Mouse (Mus musculus): ENCODE results near the gene Ccser1. TPM values are rescaled to one million over a fixed set of nuclear protein-coding genes. Genes with fewer than 3 reads are reported as not detected.

The Ccser1 gene
- polyA plus RNA-seq, 1 experiment from 2014 or later, result 6.9 TPM

GRCm38 (mm10) chr6:62162596-62162995, 982.5 kb downstream of the Ccser1 start:
- Histone ChIP-seq H3K9ac (ENCODE audit: low read length) (no peak overlapping the region), H3K36me3 (ENCODE audit: control insufficient read depth, insufficient read depth, low read length) (no peaks in the 10 kb centered on the region), H3K4me1 (replicated peaks; ENCODE audit: control insufficient read depth, insufficient read depth) (no peaks in the 10 kb centered on the region), H3K4me2 (replicated peaks; ENCODE audit: low read depth) (no peak overlapping the region), H3K27ac (replicated peaks) (no peak overlapping the region), H3K4me3 (ENCODE audit: low read depth, low read length) (no peak overlapping the region), H3K9me3 (ENCODE audit: control insufficient read depth, low read length) (no peaks in the 10 kb centered on the region), H3K27me3 (ENCODE audit: control insufficient read depth, insufficient read depth, low read length) (no peaks in the 10 kb centered on the region)
- TF ChIP-seq CTCF (IDR thresholded peaks at IDR 0.05; ENCODE audit: low read depth), result no peak
- no peak for TF ChIP-seq EP300 (optimal IDR thresholded peaks at IDR 0.05)
- DNase-seq (ENCODE audit: low spot score), result no peak
- WGBS, result 59% methylated on average over 6 of the region's 6 CpGs
- ATAC-seq (ENCODE audit: low FRiP score, low TSS enrichment), result no peak

GRCm38 (mm10) chr6:62163826-62164225, 983.7 kb downstream of the Ccser1 start:
- WGBS, result 12% methylated on average over 3 of the region's 3 CpGs
- Histone ChIP-seq H3K4me1 (replicated peaks; ENCODE audit: control insufficient read depth, insufficient read depth) (no peaks in the 10 kb centered on the region), H3K9me3 (ENCODE audit: control insufficient read depth, low read length) (no peaks in the 10 kb centered on the region), H3K27me3 (ENCODE audit: control insufficient read depth, insufficient read depth, low read length) (no peaks in the 10 kb centered on the region), H3K4me3 (ENCODE audit: low read depth, low read length) (no peak overlapping the region), H3K9ac (ENCODE audit: low read length) (no peak overlapping the region), H3K27ac (replicated peaks) (no peak overlapping the region), H3K4me2 (replicated peaks; ENCODE audit: low read depth) (no peak overlapping the region), H3K36me3 (ENCODE audit: control insufficient read depth, insufficient read depth, low read length) (no peaks in the 10 kb centered on the region)
- TF ChIP-seq EP300 (optimal IDR thresholded peaks at IDR 0.05) (no peak), CTCF (IDR thresholded peaks at IDR 0.05; ENCODE audit: low read depth) (no peak)
- DNase-seq (ENCODE audit: low spot score) (no peak), ATAC-seq (ENCODE audit: low FRiP score, low TSS enrichment) (no peak)

GRCm38 (mm10) chr6:62196496-62197188, 1016.5 kb downstream of the Ccser1 start:
- Histone ChIP-seq H3K4me2 (replicated peaks; ENCODE audit: low read depth) (no peak overlapping the region), H3K4me1 (replicated peaks; ENCODE audit: control insufficient read depth, insufficient read depth) (no peaks in the 10 kb centered on the region), H3K27me3 (ENCODE audit: control insufficient read depth, insufficient read depth, low read length) (no peaks in the 10 kb centered on the region), H3K9me3 (ENCODE audit: control insufficient read depth, low read length) (no peaks in the 10 kb centered on the region), H3K36me3 (ENCODE audit: control insufficient read depth, insufficient read depth, low read length) (no peaks in the 10 kb centered on the region), H3K27ac (replicated peaks) (no peak overlapping the region), H3K4me3 (ENCODE audit: low read depth, low read length) (no peak overlapping the region), H3K9ac (ENCODE audit: low read length) (no peak overlapping the region)
- TF ChIP-seq EP300 (optimal IDR thresholded peaks at IDR 0.05), result no peak
- no peak for TF ChIP-seq CTCF (IDR thresholded peaks at IDR 0.05; ENCODE audit: low read depth)
- DNase-seq (ENCODE audit: low spot score), result no peak
- no peak for ATAC-seq (ENCODE audit: low FRiP score, low TSS enrichment)
- WGBS, result 75% methylated on average over 6 of the region's 6 CpGs

GRCm38 (mm10) chr6:62198768-62199167, 1018.6 kb downstream of the Ccser1 start:
- H3K27me3 ChIP-seq (ENCODE audit: control insufficient read depth, insufficient read depth, low read length), result no peaks in the 10 kb centered on the region
- H3K36me3 ChIP-seq (ENCODE audit: control insufficient read depth, insufficient read depth, low read length), result no peaks in the 10 kb centered on the region
- H3K4me2 ChIP-seq (replicated peaks; ENCODE audit: low read depth), result no peak overlapping the region
- H3K27ac ChIP-seq (replicated peaks), result no peak overlapping the region
- no peaks in the 10 kb centered on the region for H3K4me1 ChIP-seq (replicated peaks; ENCODE audit: control insufficient read depth, insufficient read depth)
- no peak overlapping the region for H3K4me3 ChIP-seq (ENCODE audit: low read depth, low read length)
- ATAC-seq (ENCODE audit: low FRiP score, low TSS enrichment) (no peak), DNase-seq (ENCODE audit: low spot score) (no peak)
- H3K9me3 ChIP-seq (ENCODE audit: control insufficient read depth, low read length), result no peaks in the 10 kb centered on the region
- WGBS, result 49% methylated on average over 6 of the region's 6 CpGs
- TF ChIP-seq CTCF (IDR thresholded peaks at IDR 0.05; ENCODE audit: low read depth) (no peak), EP300 (optimal IDR thresholded peaks at IDR 0.05) (no peak)
- no peak overlapping the region for H3K9ac ChIP-seq (ENCODE audit: low read length)

- no peak overlapping the region for H3K27ac ChIP-seq (replicated peaks)
- H3K4me1 ChIP-seq (replicated peaks; ENCODE audit: control insufficient read depth, insufficient read depth), result no peaks in the 10 kb centered on the region
- ATAC-seq (ENCODE audit: low FRiP score, low TSS enrichment) (no peak), DNase-seq (ENCODE audit: low spot score) (no peak)
- H3K27me3 ChIP-seq (ENCODE audit: control insufficient read depth, insufficient read depth, low read length), result no peaks in the 10 kb centered on the region
- no peak overlapping the region for H3K4me3 ChIP-seq (ENCODE audit: low read depth, low read length)
- H3K36me3 ChIP-seq (ENCODE audit: control insufficient read depth, insufficient read depth, low read length), result no peaks in the 10 kb centered on the region
- 52% methylated on average over 2 of the region's 2 CpGs for WGBS
- TF ChIP-seq EP300 (optimal IDR thresholded peaks at IDR 0.05) (no peak), CTCF (IDR thresholded peaks at IDR 0.05; ENCODE audit: low read depth) (no peak)
- no peak overlapping the region for H3K4me2 ChIP-seq (replicated peaks; ENCODE audit: low read depth)
- H3K9me3 ChIP-seq (ENCODE audit: control insufficient read depth, low read length), result no peaks in the 10 kb centered on the region
- H3K9ac ChIP-seq (ENCODE audit: low read length), result no peak overlapping the region
Observed at GRCm38 (mm10) chr6:62205013-62205412, 1024.9 kb downstream of the Ccser1 start.

- no peak overlapping the region for H3K4me2 ChIP-seq (replicated peaks; ENCODE audit: low read depth)
- DNase-seq (ENCODE audit: low spot score) (no peak), ATAC-seq (ENCODE audit: low FRiP score, low TSS enrichment) (no peak)
- TF ChIP-seq CTCF (IDR thresholded peaks at IDR 0.05; ENCODE audit: low read depth) (no peak), EP300 (optimal IDR thresholded peaks at IDR 0.05) (no peak)
- H3K4me1 ChIP-seq (replicated peaks; ENCODE audit: control insufficient read depth, insufficient read depth), result no peaks in the 10 kb centered on the region
- no peak overlapping the region for H3K27ac ChIP-seq (replicated peaks)
- 26% methylated on average over 1 of the region's 1 CpGs for WGBS
- no peak overlapping the region for H3K9ac ChIP-seq (ENCODE audit: low read length)
- no peak overlapping the region for H3K4me3 ChIP-seq (ENCODE audit: low read depth, low read length)
- H3K9me3 ChIP-seq (ENCODE audit: control insufficient read depth, low read length), result no peaks in the 10 kb centered on the region
- H3K27me3 ChIP-seq (ENCODE audit: control insufficient read depth, insufficient read depth, low read length), result no peaks in the 10 kb centered on the region
- H3K36me3 ChIP-seq (ENCODE audit: control insufficient read depth, insufficient read depth, low read length), result no peaks in the 10 kb centered on the region
Observed at GRCm38 (mm10) chr6:62221856-62222255, 1041.7 kb downstream of the Ccser1 start.

All from stomach, postnatal 0 days (tissue).